Mouse (Mus musculus): Measurements from ENCODE around the gene Eloa.

GRCm38 (mm10) chr4:136020743-136021548 is 617 bp downstream of the Eloa start:
- TF ChIP-seq CTCF (IDR thresholded peaks at IDR 0.05; ENCODE audit: low read depth, low read length) (no peak), POLR2A (IDR thresholded peaks at IDR 0.05; ENCODE audit: extremely low read depth, insufficient read depth, low read length) (no peak)
